Mouse (Mus musculus) kidney, postnatal 4 days (tissue): ENCODE data around the gene Odf3.

ENCODE experiments used
- DNase-seq, 2 experiments: peaks; one replicate each; pipeline ENCODE4 v3.0.0; 2021; ENCODE audit warnings: mixed read lengths in 2 of 2

Odf3 gene

DNA sequence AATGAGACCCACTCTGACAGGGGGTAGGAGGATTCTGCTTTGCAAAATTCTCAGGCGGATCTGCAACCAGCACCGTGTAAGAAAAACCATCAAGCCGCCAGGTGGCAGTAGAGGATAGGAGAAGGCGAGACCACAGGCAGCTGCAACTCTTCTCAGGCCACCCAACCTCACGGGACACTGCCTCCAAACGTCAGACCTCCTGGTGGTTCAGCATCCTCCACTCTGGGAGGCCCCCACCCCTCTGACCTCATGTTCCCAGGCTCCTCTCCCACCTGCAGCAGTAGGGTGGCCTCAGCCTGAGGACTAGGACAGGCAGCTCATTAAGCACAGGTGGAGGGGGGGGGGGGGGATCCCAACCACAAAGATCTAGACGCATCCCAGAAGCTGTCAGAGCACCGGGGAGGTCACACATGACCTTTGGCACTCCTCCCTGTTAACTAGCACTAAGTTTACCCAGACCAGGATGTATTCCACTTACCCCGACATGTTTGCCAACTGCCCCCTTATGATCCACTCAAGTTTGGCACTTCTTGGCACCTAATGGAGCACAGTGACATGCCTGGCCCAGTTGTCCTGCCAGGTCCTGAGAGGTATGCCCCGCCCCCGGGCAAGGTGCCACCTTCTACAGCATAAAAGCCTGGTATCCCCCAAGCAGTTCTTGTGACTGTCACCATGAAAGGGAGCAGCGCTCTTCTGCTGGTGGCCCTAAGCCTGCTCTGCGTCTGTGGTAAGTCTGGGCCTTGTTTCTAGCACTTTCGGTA, 2.5 kb upstream of the Odf3 start, which contains the start of gene Scgb1c1:
TSS of gene Scgb1c1 (plus strand) at position 643 of the 761 bp plus-strand sequence.
- DNase-seq: peak; percentile 96 to 98

DNA sequence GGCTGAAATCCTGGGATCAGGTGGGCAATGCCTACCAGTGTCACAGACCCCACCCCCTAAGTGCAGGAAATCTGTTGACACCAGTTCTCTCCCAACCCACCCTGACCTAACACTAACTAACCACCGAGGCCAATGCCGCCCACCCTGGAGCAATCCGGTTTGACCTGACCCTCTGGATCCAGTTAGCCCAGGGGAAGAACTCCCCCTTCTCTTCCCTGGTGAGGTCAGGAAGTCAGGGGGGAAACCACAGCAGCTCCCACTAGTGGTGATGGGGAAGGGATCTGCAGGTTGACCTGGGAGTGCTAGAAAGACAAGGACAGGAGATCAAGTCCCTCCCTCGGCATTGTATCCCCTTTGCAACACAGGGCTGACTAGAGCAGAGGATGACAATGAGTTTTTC, 1.9 kb upstream of the Odf3 start:
- no peak for DNase-seq

DNA sequence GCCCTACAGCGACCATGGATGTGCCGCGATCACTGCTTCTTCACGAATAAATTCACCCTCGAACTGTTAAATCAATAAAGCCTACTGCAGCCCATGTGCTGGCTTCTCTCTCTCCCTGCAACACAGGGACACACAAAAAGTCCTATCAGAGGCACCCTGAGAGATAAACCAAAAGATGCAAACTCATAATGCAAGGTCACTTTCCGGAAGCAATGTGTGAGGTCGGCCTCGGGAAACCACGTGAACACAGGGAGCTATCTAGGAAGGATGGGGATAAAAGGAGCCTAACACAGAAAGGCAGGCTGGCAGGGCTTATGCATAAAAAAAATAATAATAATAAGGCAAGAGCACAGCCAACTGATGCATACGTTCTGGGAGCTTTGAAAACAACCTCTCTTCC, 929 bp upstream of the Odf3 start:
- DNase-seq: no peak

DNA sequence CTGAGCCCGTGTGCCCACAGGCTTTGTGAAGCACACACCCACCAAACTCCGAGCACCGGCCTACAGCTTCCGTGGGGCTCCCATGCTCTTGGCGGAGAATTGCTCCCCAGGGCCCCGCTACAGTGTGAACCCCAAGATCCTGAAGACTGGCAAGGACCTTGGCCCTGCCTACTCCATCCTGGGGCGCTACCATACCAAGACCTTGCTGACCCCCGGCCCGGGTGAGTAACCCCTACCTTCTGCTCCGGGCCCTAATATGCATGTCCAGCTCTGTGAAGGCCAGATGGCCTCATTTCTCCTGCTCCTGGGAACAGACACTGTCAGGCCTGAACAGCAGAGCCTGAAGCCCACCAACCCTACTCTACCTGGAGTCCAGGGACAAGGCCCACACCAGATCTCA, 986 bp downstream of the Odf3 start:
- no peak for DNase-seq

DNA sequence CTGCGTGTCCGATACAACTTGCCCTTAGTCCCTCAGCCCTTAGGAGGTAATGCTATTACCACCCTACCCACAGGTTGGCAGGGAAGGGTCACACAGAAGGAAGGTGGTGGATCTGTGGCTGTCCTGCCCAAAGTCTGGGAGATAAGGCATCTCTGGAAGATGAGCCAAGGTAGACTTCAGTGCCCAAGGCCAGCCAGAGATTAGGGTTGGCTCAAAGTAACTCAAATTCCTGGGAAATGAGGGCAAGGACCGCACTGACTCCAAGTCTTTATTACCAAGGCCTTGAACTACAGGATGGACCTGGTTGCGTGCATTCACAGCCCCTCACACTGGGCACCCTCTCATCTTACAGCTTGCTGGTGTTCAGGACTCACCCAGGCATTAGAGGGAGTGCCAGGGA, 4.3 kb downstream of the Odf3 start:
- DNase-seq: no peak

DNA sequence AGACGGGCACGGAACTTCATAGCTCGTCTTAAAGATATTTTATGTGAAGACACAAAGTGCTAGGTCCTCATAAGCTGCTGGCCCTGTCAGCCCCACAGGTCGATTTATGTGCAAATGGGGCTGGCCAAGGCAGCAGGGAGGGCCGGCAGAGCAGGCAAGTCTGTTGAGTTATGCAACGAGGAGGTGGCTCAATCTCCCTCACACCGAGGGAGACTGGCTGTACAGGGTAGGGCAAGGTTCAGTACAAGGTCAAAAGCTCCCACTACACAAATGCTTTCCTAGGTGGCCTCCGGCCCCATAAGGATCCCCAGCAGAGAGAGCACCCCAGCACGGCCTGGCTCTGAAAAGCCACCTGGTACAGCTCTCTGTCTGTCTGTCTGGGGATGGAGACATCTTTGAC, 5.8 kb downstream of the Odf3 start:
- DNase-seq: no peak

DNA sequence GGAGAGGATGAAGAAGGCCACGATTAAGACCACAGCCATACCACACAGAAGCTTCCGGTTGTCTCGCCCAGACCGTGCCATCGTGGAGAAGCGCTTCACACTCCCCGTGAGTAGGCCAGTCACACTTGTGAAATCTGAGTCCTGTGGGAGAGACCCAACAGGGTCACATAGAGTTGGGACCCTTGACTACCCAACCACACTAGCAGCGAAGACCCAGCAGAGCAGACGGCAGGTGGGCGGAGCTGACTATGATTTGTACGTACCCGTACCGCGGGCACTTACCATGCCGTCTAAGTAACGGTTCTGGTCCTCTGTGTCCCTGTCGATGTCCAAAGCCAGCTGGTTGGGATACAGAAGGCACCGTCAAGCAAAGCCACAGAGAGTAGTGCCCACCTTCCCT, 6.9 kb downstream of the Odf3 start:
- DNase-seq: no peak

DNA sequence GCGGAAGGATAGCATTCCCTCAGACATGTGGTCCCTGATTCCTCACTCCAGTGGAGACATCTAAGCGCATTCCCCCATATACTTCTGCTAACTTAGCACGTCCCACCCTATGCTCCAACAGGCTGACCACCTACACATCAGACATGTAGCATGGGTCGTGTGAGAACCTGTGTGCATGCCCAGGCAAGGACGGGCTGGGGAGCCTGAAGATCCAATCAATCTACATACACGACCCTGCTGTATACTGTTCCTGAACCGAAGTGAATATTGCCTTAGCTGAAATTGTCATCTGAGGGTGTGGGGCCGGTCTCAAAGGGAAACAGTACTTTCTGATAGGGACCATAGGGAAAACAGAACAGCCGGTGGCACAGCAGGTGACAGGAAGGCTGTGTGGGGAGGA, 7.6 kb downstream of the Odf3 start:
- no peak for DNase-seq

DNA sequence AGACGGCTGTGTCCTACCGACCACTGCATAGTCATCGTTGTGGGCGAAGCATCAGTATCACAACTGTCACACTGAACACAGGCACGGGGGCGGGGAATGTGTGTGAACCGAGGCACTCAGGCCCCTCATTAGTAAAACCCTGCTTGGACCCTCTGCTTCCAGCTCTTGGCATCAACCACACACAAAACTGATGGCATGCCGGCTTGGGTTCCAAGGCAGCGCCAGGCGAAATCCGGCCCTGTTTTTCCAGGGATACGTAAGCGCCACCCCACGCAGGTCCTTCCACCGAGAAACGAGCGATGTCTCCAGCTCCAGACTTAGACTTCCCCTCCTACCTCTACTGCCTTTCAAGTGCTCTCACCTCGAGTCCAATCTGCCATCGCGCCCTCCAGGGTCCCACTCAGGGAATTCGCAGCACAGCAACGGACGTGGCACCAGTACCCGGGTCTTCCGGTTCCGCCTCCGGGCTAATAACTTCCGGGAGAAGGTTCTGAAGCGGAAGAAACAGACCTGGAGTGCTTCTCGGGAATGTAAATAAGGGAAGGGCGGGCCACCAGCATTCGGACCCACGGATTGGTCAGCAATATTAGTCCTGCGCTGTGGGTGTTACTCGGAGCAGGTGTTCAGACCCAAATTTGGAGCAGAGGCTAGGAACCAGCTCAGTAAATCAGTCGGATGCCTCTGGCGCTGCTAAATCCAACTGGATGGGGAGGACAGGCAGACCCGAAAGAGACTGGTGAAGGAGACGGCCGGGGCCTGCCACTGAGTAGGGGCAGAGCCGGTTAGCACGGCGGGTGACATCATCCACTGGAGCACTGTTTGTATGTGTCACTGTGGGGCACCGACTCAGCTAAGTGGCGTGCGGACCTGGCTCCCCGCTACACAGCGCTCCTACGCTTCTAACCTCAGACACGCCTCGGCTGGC, 8.5 kb downstream of the Odf3 start, which contains the start of gene Gm45785:
TSS of gene Gm45785 (minus strand) at position 472 of the 925 bp plus-strand sequence.
- peak; percentile 85 to 90 for DNase-seq

DNA sequence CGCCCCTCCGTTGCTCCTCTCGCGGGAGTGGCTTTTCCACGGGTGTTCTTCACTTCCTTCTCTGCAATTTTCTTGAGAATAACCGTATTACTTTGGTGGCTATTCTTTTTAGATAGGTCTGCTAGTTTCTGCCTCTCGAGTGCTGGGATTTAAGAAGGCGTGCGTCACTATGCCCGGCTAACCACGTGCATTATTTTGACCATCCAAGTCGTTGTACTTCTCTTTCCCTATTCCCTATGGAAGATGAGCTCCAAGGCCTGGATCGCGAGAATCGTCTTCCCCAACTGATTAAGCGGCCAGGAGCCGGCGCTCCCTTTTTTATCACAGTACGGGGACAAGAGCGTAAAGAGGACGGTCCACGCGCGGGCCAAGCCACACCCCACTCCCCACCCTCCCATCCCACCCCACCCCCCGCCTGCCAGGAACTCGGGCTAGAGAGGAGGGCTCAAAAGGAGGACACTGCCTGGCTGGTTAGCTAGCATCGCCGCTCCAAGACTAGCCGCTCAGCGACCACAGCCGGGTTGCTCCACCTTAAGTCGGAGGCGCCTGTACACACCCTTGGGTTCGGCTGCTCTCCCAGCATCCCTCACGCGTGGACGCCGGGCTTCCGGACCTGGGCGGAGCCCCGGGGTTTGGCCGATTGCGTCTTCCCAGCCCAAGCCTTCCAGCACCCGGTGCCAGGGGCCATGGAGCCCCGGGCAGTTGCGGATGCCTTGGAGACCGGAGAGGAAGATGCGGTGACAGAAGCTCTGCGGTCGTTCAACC, 9.4 kb downstream of the Odf3 start, which contains the start of gene Ric8a:
TSS of gene Ric8a (plus strand) at position 173 of the 765 bp plus-strand sequence.
- DNase-seq: peak; percentile 89 to 93

DNA sequence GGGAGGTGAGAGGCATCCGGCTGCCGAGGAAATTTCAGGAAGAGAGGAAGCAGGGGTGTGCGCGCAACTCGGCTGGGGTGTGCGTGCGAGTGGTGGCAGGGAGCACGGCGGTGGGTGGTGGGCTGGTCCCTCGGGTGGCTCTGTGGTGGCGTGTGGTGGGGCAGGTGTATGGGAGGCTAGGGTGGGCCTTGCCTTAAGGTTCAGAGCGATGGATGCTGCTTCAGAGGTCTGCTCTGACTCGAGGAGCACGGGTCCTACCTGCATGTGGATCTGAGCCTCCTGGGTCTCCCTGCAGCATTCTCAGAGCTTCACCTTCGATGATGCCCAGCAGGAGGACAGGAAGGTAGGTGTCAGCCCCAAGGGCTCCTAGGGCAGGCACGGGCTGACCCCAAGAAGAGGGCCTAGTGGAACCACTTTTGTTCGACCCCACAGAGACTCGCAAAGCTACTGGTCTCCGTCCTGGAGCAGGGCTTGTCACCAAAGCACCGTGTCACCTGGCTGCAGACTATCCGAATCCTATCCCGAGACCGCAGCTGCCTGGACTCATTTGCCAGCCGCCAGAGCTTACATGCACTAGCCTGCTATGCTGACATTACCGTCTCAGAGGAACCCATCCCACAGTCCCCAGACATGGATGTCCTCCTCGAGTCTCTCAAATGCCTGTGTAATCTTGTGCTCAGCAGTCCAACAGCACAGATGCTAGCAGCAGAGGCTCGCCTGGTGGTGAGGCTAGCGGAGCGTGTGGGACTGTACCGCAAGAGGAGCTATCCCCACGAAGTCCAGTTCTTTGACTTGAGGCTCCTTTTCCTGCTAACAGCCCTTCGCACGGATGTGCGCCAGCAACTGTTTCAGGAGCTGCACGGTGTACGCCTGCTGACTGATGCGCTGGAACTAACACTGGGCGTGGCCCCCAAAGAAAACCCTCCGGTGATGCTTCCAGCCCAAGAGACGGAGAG, 10.2 kb downstream of the Odf3 start, which contains the start of gene Bet1l:
TSS of gene Bet1l (minus strand) at position 28 of the 956 bp plus-strand sequence.
- DNase-seq: peak in 1 of 2 experiments; percentile 43

DNA sequence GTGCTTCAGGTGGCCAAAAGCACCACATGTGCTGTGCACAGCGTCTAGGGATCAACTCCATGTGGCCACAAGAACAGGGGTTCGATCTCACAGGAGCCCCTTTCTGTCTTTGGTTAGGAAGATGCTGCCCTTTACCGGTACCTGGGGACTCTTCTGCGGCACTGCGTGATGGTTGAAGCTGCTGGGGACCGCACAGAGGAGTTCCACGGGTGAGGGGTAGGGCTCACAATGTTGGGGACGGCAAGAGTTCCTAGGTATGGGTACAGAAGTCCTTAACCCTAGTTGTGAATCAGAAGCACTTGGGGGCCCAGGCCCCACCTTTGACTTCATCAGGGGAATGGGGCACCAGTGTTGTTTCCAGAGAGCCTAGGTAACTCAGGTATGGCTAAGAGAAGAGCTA, 11.1 kb downstream of the Odf3 start:
- DNase-seq: no peak

DNA sequence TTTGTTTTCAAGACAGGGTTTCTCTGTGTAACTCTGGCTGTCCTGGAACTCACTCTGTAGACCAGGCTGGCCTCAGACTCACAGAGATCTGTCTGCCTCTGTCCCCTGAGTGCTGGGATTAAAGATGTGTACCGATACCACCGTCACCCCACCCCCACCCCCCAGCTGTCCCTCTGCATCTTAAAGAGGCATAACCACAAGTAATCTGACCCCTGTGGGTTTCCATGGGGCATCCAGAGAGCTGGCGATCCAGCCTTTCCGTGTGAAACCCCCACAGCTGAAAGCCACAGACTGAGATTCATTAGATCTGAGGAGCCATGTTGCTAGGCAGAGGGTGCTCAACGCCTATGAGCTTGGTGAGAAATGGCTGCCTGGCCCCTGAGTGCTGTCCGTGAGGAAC, 12.4 kb downstream of the Odf3 start:
- no peak for DNase-seq

DNA sequence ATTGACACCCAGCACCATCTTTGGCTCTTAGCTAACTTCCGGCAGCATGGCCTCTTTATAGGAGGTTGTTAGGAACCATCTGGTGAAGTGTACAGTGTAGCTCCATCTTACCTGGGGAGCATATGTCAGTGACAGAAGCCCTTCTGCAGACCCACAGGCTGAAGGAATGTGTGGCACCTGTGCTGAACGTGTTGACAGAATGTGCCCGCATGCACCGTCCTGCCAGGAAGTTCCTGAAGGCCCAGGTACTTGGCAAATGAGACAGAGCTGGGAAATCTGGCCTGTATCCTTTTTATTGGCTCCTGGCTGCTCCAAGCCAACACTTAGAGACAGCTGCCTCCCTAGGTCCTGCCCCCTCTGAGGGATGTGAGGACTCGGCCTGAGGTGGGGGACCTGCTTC, 13.1 kb downstream of the Odf3 start:
- DNase-seq: no peak

DNA sequence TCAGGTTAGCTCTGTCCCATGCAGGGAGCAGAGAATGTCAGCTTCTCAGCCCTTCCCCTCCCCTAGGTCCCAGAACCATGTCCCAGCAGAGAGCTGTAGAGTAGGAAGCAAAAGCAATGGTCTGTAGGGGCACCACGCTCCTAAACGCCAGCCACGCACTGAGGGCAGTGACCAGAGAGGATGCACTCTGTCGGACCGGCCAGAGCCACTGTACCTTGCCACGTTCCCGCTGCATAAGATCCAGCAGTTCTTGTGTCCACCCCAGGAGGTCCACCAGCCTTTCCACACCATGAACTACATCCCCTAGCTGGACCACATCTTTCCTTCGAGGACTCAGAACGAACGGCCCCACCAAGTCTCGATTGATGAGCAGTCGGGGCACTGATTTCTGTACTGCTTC, 17.2 kb downstream of the Odf3 start:
- no peak for DNase-seq

DNA sequence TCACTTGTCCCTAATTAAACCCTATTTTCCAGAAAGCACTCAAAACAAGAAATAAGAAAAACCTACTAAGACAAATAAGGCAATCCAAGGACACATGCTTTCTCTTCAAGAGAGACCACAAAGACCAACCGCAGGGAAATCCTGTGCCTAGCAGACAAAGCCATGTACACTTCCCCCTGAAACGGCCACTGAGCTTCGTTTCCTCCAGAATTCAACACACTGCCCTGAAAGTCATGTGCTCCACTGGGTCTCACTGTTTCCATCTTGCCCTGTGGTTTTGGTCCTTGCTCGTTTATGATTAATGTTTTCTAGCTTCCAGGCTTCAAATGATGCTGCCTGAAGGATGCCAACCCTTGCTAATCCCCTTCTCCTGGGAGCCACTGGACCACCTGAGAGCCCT, 26.6 kb downstream of the Odf3 start:
- no peak for DNase-seq

DNA sequence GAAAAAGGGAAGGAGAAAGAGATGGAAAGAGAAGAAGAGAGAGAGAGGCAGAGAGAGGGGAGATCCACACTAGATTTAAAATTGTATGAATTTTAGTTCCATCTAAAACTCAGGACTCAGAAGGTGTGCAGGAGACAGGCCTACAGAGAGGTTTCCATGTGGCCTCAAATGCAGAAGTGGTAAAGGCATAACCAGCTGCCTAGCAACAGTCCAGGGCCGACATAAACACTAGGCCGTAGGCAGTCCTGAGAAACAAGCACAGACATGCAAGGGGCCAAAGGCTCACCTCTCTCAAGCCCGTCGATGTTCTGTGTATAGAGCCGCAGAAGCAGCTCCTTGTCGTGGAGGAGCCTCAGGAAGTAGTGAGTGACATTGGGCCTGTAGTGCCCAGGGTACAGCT, 29.8 kb downstream of the Odf3 start:
- DNase-seq: no peak

DNA sequence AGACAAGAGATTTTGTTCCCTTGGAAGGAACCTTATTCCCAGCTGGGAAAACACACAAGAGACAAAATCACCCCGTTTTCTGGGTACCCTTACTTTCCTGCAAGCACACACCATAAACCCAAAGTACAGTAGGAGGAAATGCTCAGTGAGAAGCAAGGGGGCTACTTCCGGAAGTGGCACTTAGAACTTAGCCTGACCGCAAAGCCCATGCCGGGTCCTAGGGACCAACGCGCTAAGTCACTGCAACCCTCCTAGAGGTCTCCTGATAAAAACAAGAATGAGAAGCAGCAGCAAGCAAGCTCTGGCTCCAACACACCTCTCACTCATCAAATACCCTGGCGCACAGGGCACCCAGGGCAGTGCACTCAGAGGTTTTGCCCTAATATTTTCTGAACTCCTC, 31.8 kb downstream of the Odf3 start:
- no peak for DNase-seq

DNA sequence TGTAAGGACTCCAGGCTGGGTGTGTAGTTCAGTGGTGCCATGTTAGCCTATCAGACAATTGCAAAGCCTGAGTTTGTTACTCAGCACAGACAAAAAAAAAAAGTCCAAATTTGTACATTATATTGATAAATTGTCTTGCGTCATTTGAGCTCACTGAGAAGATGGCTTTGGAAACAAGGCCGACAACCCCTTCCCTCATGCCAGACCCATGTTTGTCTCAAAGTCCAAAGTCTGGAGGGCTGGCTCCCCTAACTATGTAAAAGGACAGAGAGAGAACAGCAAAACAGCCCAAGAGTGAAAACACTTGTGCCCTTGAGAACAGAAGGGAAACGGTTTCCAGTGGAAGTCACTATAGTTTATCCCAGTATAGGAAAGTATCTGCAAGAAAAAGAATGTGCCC, 32.8 kb downstream of the Odf3 start:
- DNase-seq: peak in 1 of 2 experiments; percentile 37

DNA sequence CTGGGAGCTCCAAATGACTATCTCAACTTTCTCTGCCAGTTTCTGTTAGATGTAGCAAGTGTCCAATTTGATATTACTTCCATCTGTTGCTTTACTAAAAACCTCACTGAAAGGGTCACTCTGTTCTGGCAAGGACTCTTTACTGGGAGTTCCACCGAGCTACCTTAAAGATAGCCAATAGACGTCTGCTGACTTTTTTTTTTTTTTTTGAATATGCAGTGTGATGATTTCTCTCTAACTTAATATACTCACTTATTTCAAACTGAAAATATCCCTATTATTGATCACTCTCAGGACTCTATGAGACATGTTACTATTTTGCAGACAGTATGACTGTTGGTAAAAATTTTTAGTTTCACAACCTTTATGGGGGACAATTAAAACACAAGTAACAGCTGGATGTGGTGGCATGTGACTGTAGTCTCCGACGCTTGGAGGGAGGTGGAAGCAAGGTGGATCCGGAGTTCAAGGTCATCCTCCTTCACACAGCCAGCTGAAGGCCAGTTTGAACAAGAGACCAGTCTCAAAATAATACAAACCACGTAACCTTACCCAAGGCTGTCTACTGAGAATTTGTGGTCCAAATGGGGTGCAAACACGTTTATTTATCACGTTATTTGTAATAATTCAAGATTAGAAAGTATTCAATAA, 33.4 kb downstream of the Odf3 start:
- peak in 1 of 2 experiments; percentile 24 for DNase-seq
